Mouse (Mus musculus) E14TG2a.4 (cell line): ENCODE results near the gene Zfp654.

Source experiments
- H3K27me3 ChIP-seq: 2 replicates; pipeline ENCODE4 v1.6.1; 2014; ENCODE audit warnings: low read length, control low read depth; ENCODE audit not compliant: insufficient read depth
- H3K36me3 ChIP-seq: 2 replicates; pipeline ENCODE4 v1.6.1; 2014; ENCODE audit warnings: low read length, control low read depth; ENCODE audit not compliant: insufficient read depth
- H3K4me1 ChIP-seq: replicated peaks from 2 replicates; pipeline ENCODE4 v1.6.1; 2014; ENCODE audit warnings: low read depth, low read length, control low read depth
- H3K4me3 ChIP-seq: replicated peaks from 2 replicates; pipeline ENCODE4 v1.5.1; 2014; ENCODE audit warnings: mild to moderate bottlenecking, low read length
- H3K9me3 ChIP-seq: 2 replicates; pipeline ENCODE4 v1.6.1; 2014; ENCODE audit warnings: low read length, control low read depth
- CTCF ChIP-seq: conservative IDR thresholded peaks from 2 replicates; pipeline ENCODE4 v1.5.1; 2014; ENCODE audit warnings: low read length
- NANOG ChIP-seq: IDR thresholded peaks from 2 replicates; pipeline ENCODE4 v1.6.1; 2014; ENCODE audit warnings: borderline replicate concordance, low read length, mixed read lengths
- POU5F1 ChIP-seq: IDR thresholded peaks from 2 replicates; pipeline ENCODE4 v1.6.1; 2014; ENCODE audit warnings: low read length, borderline replicate concordance

The Zfp654 gene

GRCm38 (mm10) chr16:64879735-64880134 lies 28.3 kb upstream of the Zfp654 start:
- H3K4me3 ChIP-seq: no peak overlapping the region
- peaks cover 62% of the 10 kb centered on the region for H3K4me1 ChIP-seq
- H3K36me3 ChIP-seq: no peaks in the 10 kb centered on the region
- TF ChIP-seq NANOG: no peak
- TF ChIP-seq CTCF: no peak
- no peak for TF ChIP-seq POU5F1
- peaks cover 23% of the 10 kb centered on the region for H3K9me3 ChIP-seq
- H3K27me3 ChIP-seq: no peaks in the 10 kb centered on the region

GRCm38 (mm10) chr16:64878611-64879132 lies 27.2 kb upstream of the Zfp654 start:
- Histone ChIP-seq H3K27me3 (no peaks in the 10 kb centered on the region), H3K36me3 (peaks cover 5% of the 10 kb centered on the region; the same call in 1 of the 2 replicates), H3K4me1 (peaks cover 51% of the 10 kb centered on the region), H3K4me3 (no peak overlapping the region), H3K9me3 (peaks cover 33% of the 10 kb centered on the region)
- TF ChIP-seq NANOG (no peak), CTCF (no peak), POU5F1 (no peak)

- H3K4me1 ChIP-seq: peaks cover 51% of the 10 kb centered on the region
- H3K27me3 ChIP-seq: no peaks in the 10 kb centered on the region
- H3K4me3 ChIP-seq: no peak overlapping the region
- H3K36me3 ChIP-seq: peaks cover 10% of the 10 kb centered on the region; the same call in 1 of the 2 replicates
- TF ChIP-seq CTCF (no peak), NANOG (no peak), POU5F1 (no peak)
- peaks cover 44% of the 10 kb centered on the region for H3K9me3 ChIP-seq
Observed at GRCm38 (mm10) chr16:64877314-64877713, 25.9 kb upstream of the Zfp654 start.

GRCm38 (mm10) chr16:64876631-64877265 lies 25.3 kb upstream of the Zfp654 start:
- Histone ChIP-seq H3K4me1 (peaks cover 49% of the 10 kb centered on the region), H3K4me3 (no peak overlapping the region), H3K27me3 (no peaks in the 10 kb centered on the region), H3K9me3 (peaks cover 50% of the 10 kb centered on the region), H3K36me3 (peaks cover 15% of the 10 kb centered on the region; the same call in 1 of the 2 replicates)
- TF ChIP-seq CTCF: no peak
- TF ChIP-seq NANOG: no peak

- Histone ChIP-seq H3K27me3 (no peaks in the 10 kb centered on the region), H3K4me1 (peaks cover 40% of the 10 kb centered on the region), H3K4me3 (no peak overlapping the region), H3K36me3 (peaks cover 17% of the 10 kb centered on the region; the same call in 1 of the 2 replicates), H3K9me3 (peaks cover 58% of the 10 kb centered on the region)
- TF ChIP-seq CTCF (no peak), POU5F1 (no peak), NANOG (no peak)
Observed at GRCm38 (mm10) chr16:64875822-64876221, 24.4 kb upstream of the Zfp654 start.

GRCm38 (mm10) chr16:64875384-64875783 lies 23.9 kb upstream of the Zfp654 start:
- H3K27me3 ChIP-seq: no peaks in the 10 kb centered on the region

GRCm38 (mm10) chr16:64873416-64874305 lies 22.2 kb upstream of the Zfp654 start:
- H3K27me3 ChIP-seq: no peaks in the 10 kb centered on the region
- no peak overlapping the region for H3K4me3 ChIP-seq
- H3K36me3 ChIP-seq: peaks cover 17% of the 10 kb centered on the region; the same call in 1 of the 2 replicates
- peaks cover 76% of the 10 kb centered on the region for H3K9me3 ChIP-seq
- peaks cover 22% of the 10 kb centered on the region for H3K4me1 ChIP-seq
- TF ChIP-seq NANOG (no peak), CTCF (no peak)

More at GRCm38 (mm10) chr16:64875384-64875783, 23.9 kb upstream of the Zfp654 start:
- Histone ChIP-seq H3K4me3 (no peak overlapping the region), H3K36me3 (peaks cover 17% of the 10 kb centered on the region; the same call in 1 of the 2 replicates), H3K4me1 (peaks cover 35% of the 10 kb centered on the region), H3K9me3 (peaks cover 62% of the 10 kb centered on the region)
- no peak for TF ChIP-seq CTCF
- TF ChIP-seq NANOG: no peak
- TF ChIP-seq POU5F1: no peak

GRCm38 (mm10) chr16:64872841-64873240 lies 21.4 kb upstream of the Zfp654 start:
- Histone ChIP-seq H3K9me3 (peaks cover 84% of the 10 kb centered on the region), H3K4me1 (peaks cover 21% of the 10 kb centered on the region), H3K27me3 (no peaks in the 10 kb centered on the region), H3K4me3 (no peak overlapping the region), H3K36me3 (peaks cover 17% of the 10 kb centered on the region; the same call in 1 of the 2 replicates)
- TF ChIP-seq CTCF (no peak), POU5F1 (no peak), NANOG (no peak)
